Mouse (Mus musculus): Measurements from ENCODE around the gene Svop.
A peak's percentile ranks its signal among the peaks of the same experiment; 100 is the strongest.

DNA sequence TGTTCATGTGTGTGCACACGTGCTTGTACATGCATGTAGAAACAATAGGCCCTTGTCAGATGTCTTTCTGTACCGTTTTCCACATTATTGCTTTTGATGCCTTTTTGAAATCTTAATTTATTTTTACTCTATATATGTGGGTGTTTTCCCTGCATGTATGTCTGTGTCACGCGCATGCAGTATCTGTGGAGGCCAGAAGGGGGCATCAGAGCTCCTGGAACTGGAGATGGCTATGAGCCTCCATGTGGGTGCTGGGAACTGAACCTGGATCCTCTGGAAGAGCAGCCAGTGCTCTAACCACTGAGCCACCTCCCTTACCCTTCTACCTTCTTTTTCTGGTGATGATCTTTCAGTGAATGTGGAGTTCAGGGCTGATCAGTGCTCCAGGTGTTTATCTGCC is 20.5 kb downstream of the Svop start:
- TF ChIP-seq CTCF (IDR thresholded peaks at IDR 0.05; ENCODE audit: extremely low read depth, insufficient read depth, low read length) (0 out of 2 replicates have a peak, but pooled peaks have one; percentile 11), POLR2A (IDR thresholded peaks at IDR 0.05; ENCODE audit: extremely low read depth, insufficient read depth, low read length) (no peak)

All from cortical plate, adult 2 months (tissue).